Mouse (Mus musculus) midbrain, postnatal 0 days (tissue): ENCODE measurements at regions not wholly inside any gene's neighbourhood (a gene's known extent, or its start where the extent isn't known, plus 50 kb on each side); places are given as distances from the start of the nearest gene placed in this dataset.
A peak's percentile ranks its signal among the peaks of the same experiment; 100 is the strongest.

Experiments
- ATAC-seq: fragments of 200-750 bp; cut with Nextera tagmentation; 2 replicates; pipeline ENCODE4 v1.8.0; 2017; ENCODE audit warnings: moderate number of reproducible peaks, mild to moderate bottlenecking, moderate TSS enrichment, moderate library complexity; ENCODE audit not compliant: low FRiP score
- DNase-seq: peaks from one replicate; pipeline ENCODE4 v3.0.0-alpha.2; 2015; ENCODE audit warnings: low spot score
- H3K27ac ChIP-seq: fragments of 300-500 bp; sonication (generic); 2 replicates; pipeline ENCODE4 v1.5.1; 2014; ENCODE audit warnings: low read depth, mild to moderate bottlenecking, low read length, mixed read lengths
- H3K27me3 ChIP-seq: fragments of 300-500 bp; sonication (generic); 2 replicates; pipeline ENCODE4 v1.6.1; 2014; ENCODE audit warnings: low read length, control low read depth, mixed read lengths; ENCODE audit not compliant: insufficient read depth
- H3K36me3 ChIP-seq: fragments of 300-500 bp; sonication (generic); 2 replicates; pipeline ENCODE4 v1.6.1; 2014; ENCODE audit warnings: low read length, control low read depth, mixed read lengths; ENCODE audit not compliant: insufficient read depth
- H3K4me1 ChIP-seq: fragments of 300-500 bp; sonication (generic); 2 replicates; pipeline ENCODE4 v1.6.1; 2014; ENCODE audit warnings: mild to moderate bottlenecking, control low read depth, antibody characterized with exemption, low read length, mixed read lengths; ENCODE audit not compliant: insufficient read depth
- H3K4me2 ChIP-seq: fragments of 300-500 bp; sonication (generic); 2 replicates; pipeline ENCODE4 v1.6.1; 2014; ENCODE audit warnings: low read depth, mild to moderate bottlenecking, low read length, mixed read lengths; ENCODE audit not compliant: poor library complexity, severe bottlenecking
- H3K4me3 ChIP-seq: fragments of 300-500 bp; sonication (generic); 2 replicates; pipeline ENCODE4 v1.5.1; 2014; ENCODE audit warnings: low read depth, mild to moderate bottlenecking, low read length, moderate library complexity
- H3K9ac ChIP-seq: fragments of 300-500 bp; sonication (generic); replicated peaks from 2 replicates; pipeline ENCODE4 v1.6.1; 2014; ENCODE audit warnings: mild to moderate bottlenecking, low read length, moderate library complexity, mixed read lengths; ENCODE audit not compliant: poor library complexity, severe bottlenecking
- H3K9me3 ChIP-seq: fragments of 300-500 bp; sonication (generic); 2 replicates; pipeline ENCODE4 v1.6.1; 2016; ENCODE audit warnings: low read length, control low read depth
- CTCF ChIP-seq: IDR thresholded peaks from 2 replicates; pipeline ENCODE4 v1.5.1; 2016; ENCODE audit warnings: antibody characterized with exemption, mild to moderate bottlenecking
- WGBS: fragments of 180-500 bp; shearing (Covaris S2); extraction: QIAGEN DNeasy Blood & Tissue Kit; methylation state at CpG from one replicate; pipeline ENCODE4 v1.1.7; 2014; 5-methylcytosine and 5-hydroxymethylcytosine counted together

DNA sequence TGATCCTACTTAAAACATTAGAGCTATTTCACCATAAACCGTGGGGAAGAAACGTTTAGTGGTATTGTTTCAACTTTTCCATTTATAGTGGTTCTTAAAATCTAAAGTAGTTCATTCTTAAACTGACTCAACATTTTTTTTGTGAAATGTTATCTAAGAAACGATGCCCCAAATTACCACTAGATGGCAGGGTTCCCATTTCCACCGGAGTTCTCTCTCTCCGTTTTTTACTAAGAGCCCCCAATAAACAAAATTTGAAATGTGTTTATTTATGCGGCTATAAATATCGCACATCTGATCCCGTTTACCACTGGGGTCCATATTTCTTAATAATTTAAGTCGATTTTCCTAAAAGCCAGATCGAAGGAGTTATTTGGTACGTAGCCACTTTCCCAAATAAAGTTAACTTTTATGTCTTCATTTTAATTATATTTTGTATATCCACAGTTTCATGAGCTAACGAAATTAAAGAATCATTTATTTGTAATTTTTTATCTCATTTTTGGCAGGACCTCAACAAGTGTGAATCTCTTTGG, 586.5 kb upstream of the Lcorl start:
- Histone ChIP-seq H3K4me3 (no peak overlapping the region), H3K4me2 (peak overlapping the region; percentile 29; the same call in 1 of the 2 replicates)
- WGBS, result 12% methylated on average over 12 of the region's 12 CpGs

DNA sequence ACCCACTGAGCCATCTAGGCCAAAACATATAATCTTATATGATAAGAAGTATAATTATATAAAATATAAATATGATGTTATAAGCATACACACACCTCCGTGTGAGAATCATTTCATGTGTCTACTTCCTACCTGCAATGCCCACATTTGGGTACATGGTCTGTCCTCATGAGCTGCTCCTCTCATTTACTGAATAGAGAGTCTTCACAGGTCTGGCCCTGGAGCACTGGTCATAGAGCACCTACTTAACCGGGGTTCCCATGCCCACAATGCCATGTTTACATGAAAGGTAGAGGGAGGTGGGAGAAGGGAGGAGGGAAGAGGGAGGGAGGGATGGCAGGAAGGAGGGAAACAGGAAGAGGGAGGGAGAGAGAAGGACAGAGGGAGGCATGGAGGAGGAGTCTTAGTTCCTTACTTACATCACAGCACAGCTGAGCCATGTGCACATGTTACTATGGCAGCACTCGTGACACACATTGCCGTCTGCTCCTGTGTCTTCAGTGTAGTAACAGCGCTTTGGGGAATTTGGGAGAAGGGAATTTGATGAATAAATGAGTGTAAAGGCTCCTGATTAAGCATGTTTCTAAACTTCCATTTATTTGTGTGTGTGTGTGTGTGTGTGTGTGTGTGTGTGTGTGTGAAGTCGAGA, 585.3 kb upstream of the Lcorl start:
- Histone ChIP-seq H3K36me3 (no peaks in the 10 kb centered on the region), H3K27me3 (no peaks in the 10 kb centered on the region), H3K9ac (no peak overlapping the region), H3K4me3 (no peak overlapping the region), H3K4me2 (no peak overlapping the region), H3K9me3 (no peaks in the 10 kb centered on the region), H3K4me1 (no peaks in the 10 kb centered on the region), H3K27ac (no peak overlapping the region)
- no peak for TF ChIP-seq CTCF
- no peak for ATAC-seq
- peak; percentile 51 for DNase-seq
- WGBS, result 74% methylated on average over 6 of the region's 6 CpGs

More for the DNA sequence above, 586.5 kb upstream of the Lcorl start:
- no peaks in the 10 kb centered on the region for H3K27me3 ChIP-seq
- H3K4me1 ChIP-seq, result no peaks in the 10 kb centered on the region
- H3K9me3 ChIP-seq, result no peaks in the 10 kb centered on the region
- no peak overlapping the region for H3K27ac ChIP-seq
- peak; percentile 75 for DNase-seq
- no peaks in the 10 kb centered on the region for H3K36me3 ChIP-seq
- no peak for ATAC-seq
- peak; percentile 85 for TF ChIP-seq CTCF
- no peak overlapping the region for H3K9ac ChIP-seq

DNA sequence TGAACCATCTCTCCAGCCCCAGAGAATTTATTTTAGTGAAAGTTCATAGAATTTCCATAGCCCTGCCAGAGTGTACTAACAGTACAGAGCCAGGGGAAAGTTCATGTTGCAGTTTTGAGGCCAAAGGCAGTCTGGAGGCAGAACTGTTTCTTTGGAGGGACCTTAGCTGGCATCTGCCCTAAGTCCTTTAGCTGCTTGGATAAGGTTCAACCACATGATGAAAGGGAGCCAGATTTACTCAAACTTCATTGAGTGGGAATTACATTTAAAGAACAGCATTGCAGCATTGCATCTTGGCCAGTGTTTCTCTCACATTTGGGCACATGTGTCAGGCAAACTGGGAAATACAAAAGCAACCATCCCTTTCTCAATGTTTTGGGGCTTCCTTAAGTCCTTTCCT, 584.3 kb upstream of the Lcorl start:
- peak; percentile 28 for DNase-seq
- Histone ChIP-seq H3K4me3 (no peak overlapping the region), H3K36me3 (no peaks in the 10 kb centered on the region), H3K4me2 (no peak overlapping the region), H3K9me3 (no peaks in the 10 kb centered on the region), H3K4me1 (no peaks in the 10 kb centered on the region), H3K27ac (no peak overlapping the region), H3K9ac (no peak overlapping the region), H3K27me3 (no peaks in the 10 kb centered on the region)
- no peak for TF ChIP-seq CTCF
- no peak for ATAC-seq

DNA sequence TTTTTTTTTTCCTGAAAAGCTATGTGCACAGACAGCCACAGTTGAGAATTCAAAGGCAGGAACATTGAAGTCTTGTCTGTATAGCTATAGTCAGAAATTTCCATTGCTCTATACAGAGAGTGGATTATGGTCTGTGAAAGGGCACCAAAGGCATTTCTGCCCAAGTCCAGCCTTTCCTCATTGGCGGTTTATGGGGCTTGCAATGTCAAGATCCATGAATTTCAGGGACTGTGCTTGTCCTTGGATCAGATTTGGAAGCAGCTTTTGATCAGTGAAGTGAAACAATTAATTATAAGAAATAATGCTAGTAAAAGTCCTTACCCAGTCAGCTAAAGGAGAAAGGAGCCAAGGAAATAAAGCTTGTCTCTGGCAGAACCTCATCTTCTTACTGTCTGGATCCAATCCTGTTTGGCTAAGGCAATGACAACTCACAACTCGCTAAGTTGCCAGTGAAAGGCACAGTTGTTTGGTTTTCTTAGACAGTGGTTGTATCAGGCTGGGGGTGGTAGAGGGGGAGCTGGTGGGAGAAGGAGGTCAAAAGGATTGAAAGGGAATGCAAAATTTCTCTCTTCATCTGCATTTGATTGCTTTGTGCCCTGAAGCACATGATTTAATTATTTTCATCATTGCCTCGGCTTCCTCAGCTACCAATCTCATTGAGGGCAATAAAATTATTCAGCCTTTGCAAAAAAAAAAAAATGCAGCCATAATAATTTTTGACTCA, 574.4 kb upstream of the Lcorl start:
- TF ChIP-seq CTCF, result no peak
- WGBS, result 49% methylated on average over 3 of the region's 3 CpGs
- Histone ChIP-seq H3K4me3 (no peak overlapping the region), H3K9ac (no peak overlapping the region), H3K36me3 (no peaks in the 10 kb centered on the region), H3K4me2 (no peak overlapping the region), H3K4me1 (no peaks in the 10 kb centered on the region), H3K9me3 (no peaks in the 10 kb centered on the region), H3K27ac (no peak overlapping the region), H3K27me3 (no peaks in the 10 kb centered on the region)
- DNase-seq (peak; percentile 21), ATAC-seq (no peak)

DNA sequence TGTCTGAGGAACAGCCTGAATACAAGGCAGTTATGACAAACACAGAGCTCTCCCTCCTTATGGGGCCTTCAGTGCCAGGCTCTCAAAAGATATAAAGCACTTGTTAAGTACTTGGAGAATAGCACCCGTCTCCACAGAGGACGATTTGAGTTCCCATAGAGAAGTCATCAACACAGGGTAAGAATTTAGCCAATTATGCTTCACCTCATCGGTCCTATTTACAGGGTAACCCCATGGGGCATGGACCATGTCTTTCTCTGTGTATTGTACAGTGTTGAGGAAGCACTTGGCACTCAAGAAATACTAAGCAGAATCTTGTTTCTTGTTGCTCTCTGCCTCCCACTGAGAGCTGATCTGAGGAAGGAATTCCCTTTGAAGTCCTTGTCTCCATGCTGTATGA, 565.3 kb upstream of the Lcorl start:
- peak; percentile 58; the same call in 1 of the 2 replicates for ATAC-seq

DNA sequence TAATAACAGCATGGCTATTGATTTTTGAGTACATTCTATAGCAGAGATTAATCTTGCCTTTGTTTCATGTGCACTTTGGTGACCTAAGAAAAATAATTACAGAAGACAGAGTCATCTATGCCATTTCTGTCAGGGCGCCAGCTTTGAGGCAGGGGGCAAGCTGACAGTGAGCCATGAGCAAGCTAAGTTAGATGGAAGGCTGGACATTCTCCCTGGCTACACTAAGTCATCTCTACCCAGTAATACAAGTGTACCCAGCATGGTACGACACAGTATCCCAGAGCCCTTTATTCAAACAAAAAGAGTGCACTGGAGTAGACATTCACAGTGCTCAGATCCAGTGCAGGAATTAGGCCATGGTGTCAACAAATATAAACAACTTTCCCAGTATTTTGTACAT, 549.6 kb upstream of the Lcorl start:
- no peak overlapping the region for H3K4me2 ChIP-seq
- no peak overlapping the region for H3K27ac ChIP-seq
- peak; percentile 44 for DNase-seq
- WGBS, result 67% methylated on average over 2 of the region's 2 CpGs
- H3K9me3 ChIP-seq, result no peaks in the 10 kb centered on the region
- no peak for ATAC-seq
- TF ChIP-seq CTCF, result no peak
- H3K4me1 ChIP-seq, result no peaks in the 10 kb centered on the region
- H3K9ac ChIP-seq, result no peak overlapping the region
- no peaks in the 10 kb centered on the region for H3K27me3 ChIP-seq
- H3K4me3 ChIP-seq, result no peak overlapping the region
- no peaks in the 10 kb centered on the region for H3K36me3 ChIP-seq

More for the DNA sequence above, 565.3 kb upstream of the Lcorl start:
- Histone ChIP-seq H3K4me1 (no peaks in the 10 kb centered on the region), H3K27me3 (no peaks in the 10 kb centered on the region), H3K9me3 (no peaks in the 10 kb centered on the region), H3K27ac (no peak overlapping the region), H3K9ac (no peak overlapping the region), H3K36me3 (no peaks in the 10 kb centered on the region), H3K4me2 (no peak overlapping the region), H3K4me3 (no peak overlapping the region)
- DNase-seq, result peak; percentile 16
- 51% methylated on average over 3 of the region's 3 CpGs for WGBS
- no peak for TF ChIP-seq CTCF
